Mouse (Mus musculus) hindbrain, embryonic 16.5 days (tissue): ENCODE measurements at regions not wholly inside any gene's neighbourhood (a gene's known extent, or its start where the extent isn't known, plus 50 kb on each side); places are given as distances from the start of the nearest gene placed in this dataset.

Source experiments
- ATAC-seq: fragments of 200-750 bp; cut with Nextera tagmentation; 2 replicates; pipeline ENCODE4 v1.8.0; 2017; ENCODE audit warnings: moderate TSS enrichment, moderate library complexity
- H3K27ac ChIP-seq: fragments of 300-500 bp; sonication (generic); 2 replicates; pipeline ENCODE4 v1.5.1; 2014; ENCODE audit warnings: low read depth, mild to moderate bottlenecking, control low read depth, low read length, moderate library complexity
- H3K27me3 ChIP-seq: fragments of 300-500 bp; sonication (generic); replicated peaks from 2 replicates; pipeline ENCODE4 v1.6.1; 2014; ENCODE audit warnings: low read length; ENCODE audit not compliant: control insufficient read depth, insufficient read depth
- H3K36me3 ChIP-seq: fragments of 300-500 bp; sonication (generic); 2 replicates; pipeline ENCODE4 v1.6.1; 2014; ENCODE audit warnings: mild to moderate bottlenecking, low read length, moderate library complexity, mixed read lengths; ENCODE audit not compliant: control insufficient read depth, insufficient read depth
- H3K4me1 ChIP-seq: fragments of 300-500 bp; sonication (generic); 2 replicates; pipeline ENCODE4 v1.6.1; 2014; ENCODE audit warnings: low read depth, low read length; ENCODE audit not compliant: control insufficient read depth, insufficient read depth
- H3K4me2 ChIP-seq: fragments of 300-500 bp; sonication (generic); 2 replicates; pipeline ENCODE4 v1.6.1; 2014; ENCODE audit warnings: mild to moderate bottlenecking, low read length, control low read depth, moderate library complexity
- H3K4me3 ChIP-seq: fragments of 300-500 bp; sonication (generic); 2 replicates; pipeline ENCODE4 v1.5.1; 2014; ENCODE audit warnings: mild to moderate bottlenecking, low read length, control low read depth, moderate library complexity
- H3K9ac ChIP-seq: fragments of 300-500 bp; sonication (generic); 2 replicates; pipeline ENCODE4 v1.6.1; 2014; ENCODE audit warnings: low read depth, mild to moderate bottlenecking, control low read depth, low read length, moderate library complexity
- H3K9me3 ChIP-seq: fragments of 300-500 bp; sonication (generic); 2 replicates; pipeline ENCODE4 v1.6.1; 2014; ENCODE audit warnings: mild to moderate bottlenecking, low read length, moderate library complexity; ENCODE audit not compliant: control insufficient read depth
- WGBS: fragments of 180-500 bp; shearing (Covaris S2); extraction: QIAGEN DNeasy Blood & Tissue Kit; methylation state at CpG from one replicate; pipeline ENCODE4 v1.1.7; 2014; 5-methylcytosine and 5-hydroxymethylcytosine counted together

GRCm38 (mm10) chr2:160451481-160452238 is 84.8 kb upstream of the Mafb start:
- H3K4me1 ChIP-seq = peaks cover 9% of the 10 kb centered on the region
- peak overlapping the region; percentile 35 for H3K4me3 ChIP-seq
- no peaks in the 10 kb centered on the region for H3K36me3 ChIP-seq
- H3K9ac ChIP-seq = peak overlapping the region; percentile 52
- peak; percentile 95 for ATAC-seq
- no peaks in the 10 kb centered on the region for H3K9me3 ChIP-seq
- no peaks in the 10 kb centered on the region; the same call in 1 of the 2 replicates for H3K27me3 ChIP-seq
- WGBS = 1% methylated on average over 19 of the region's 21 CpGs
- peak overlapping the region; percentile 74 for H3K4me2 ChIP-seq
- no peak overlapping the region; the same call in 1 of the 2 replicates for H3K27ac ChIP-seq

- Histone ChIP-seq H3K27me3 (no peaks in the 10 kb centered on the region; the same call in 1 of the 2 replicates), H3K9ac (peak overlapping the region; percentile 52; the same call in 1 of the 2 replicates)
These were observed 85.3 kb upstream of the Mafb start for GRCm38 (mm10) chr2:160452239-160452530.

GRCm38 (mm10) chr2:160452730-160453129 is 85.9 kb upstream of the Mafb start:
- 91% methylated on average over 6 of the region's 6 CpGs for WGBS
- Histone ChIP-seq H3K36me3 (no peaks in the 10 kb centered on the region), H3K9ac (no peak overlapping the region), H3K4me1 (peaks cover 9% of the 10 kb centered on the region), H3K27ac (no peak overlapping the region), H3K9me3 (no peaks in the 10 kb centered on the region), H3K27me3 (no peaks in the 10 kb centered on the region; the same call in none of the 2 replicates), H3K4me3 (no peak overlapping the region), H3K4me2 (no peak overlapping the region)
- no peak for ATAC-seq

More at GRCm38 (mm10) chr2:160452239-160452530, 85.3 kb upstream of the Mafb start:
- H3K4me3 ChIP-seq = peak overlapping the region; percentile 35; the same call in 1 of the 2 replicates
- peak overlapping the region; percentile 74 for H3K4me2 ChIP-seq
- H3K4me1 ChIP-seq = peaks cover 9% of the 10 kb centered on the region
- no peak for ATAC-seq
- 15% methylated on average over 6 of the region's 6 CpGs for WGBS
- H3K27ac ChIP-seq = no peak overlapping the region
- H3K36me3 ChIP-seq = no peaks in the 10 kb centered on the region
- H3K9me3 ChIP-seq = no peaks in the 10 kb centered on the region

GRCm38 (mm10) chr2:160455617-160456016 is 88.8 kb upstream of the Mafb start:
- Histone ChIP-seq H3K27me3 (no peaks in the 10 kb centered on the region; the same call in none of the 2 replicates), H3K27ac (no peak overlapping the region), H3K9me3 (no peaks in the 10 kb centered on the region), H3K36me3 (no peaks in the 10 kb centered on the region), H3K9ac (no peak overlapping the region), H3K4me3 (no peak overlapping the region), H3K4me1 (peaks cover 9% of the 10 kb centered on the region), H3K4me2 (no peak overlapping the region)
- ATAC-seq = no peak
- 71% methylated on average over 10 of the region's 10 CpGs for WGBS

GRCm38 (mm10) chr2:160456681-160457080 is 89.8 kb upstream of the Mafb start:
- no peak for ATAC-seq
- H3K4me1 ChIP-seq = peaks cover 8% of the 10 kb centered on the region
- H3K9ac ChIP-seq = no peak overlapping the region
- no peaks in the 10 kb centered on the region for H3K9me3 ChIP-seq
- no peak overlapping the region for H3K27ac ChIP-seq
- H3K4me2 ChIP-seq = no peak overlapping the region
- 85% methylated on average over 8 of the region's 8 CpGs for WGBS
- H3K4me3 ChIP-seq = no peak overlapping the region
- H3K27me3 ChIP-seq = no peaks in the 10 kb centered on the region; the same call in none of the 2 replicates
- no peaks in the 10 kb centered on the region for H3K36me3 ChIP-seq

GRCm38 (mm10) chr2:160471561-160471960 is 104.7 kb upstream of the Mafb start:
- Histone ChIP-seq H3K9ac (no peak overlapping the region), H3K4me1 (no peaks in the 10 kb centered on the region), H3K36me3 (no peaks in the 10 kb centered on the region), H3K4me3 (no peak overlapping the region), H3K4me2 (no peak overlapping the region), H3K27ac (no peak overlapping the region), H3K27me3 (no peaks in the 10 kb centered on the region), H3K9me3 (no peaks in the 10 kb centered on the region)
- 48% methylated on average over 4 of the region's 4 CpGs for WGBS
- ATAC-seq = no peak

- ATAC-seq = no peak
- H3K27me3 ChIP-seq = no peaks in the 10 kb centered on the region; the same call in none of the 2 replicates
- H3K4me1 ChIP-seq = no peaks in the 10 kb centered on the region
- H3K9me3 ChIP-seq = no peaks in the 10 kb centered on the region
- 68% methylated on average over 3 of the region's 3 CpGs for WGBS
- H3K36me3 ChIP-seq = no peaks in the 10 kb centered on the region
- no peak overlapping the region for H3K9ac ChIP-seq
- no peak overlapping the region for H3K27ac ChIP-seq
- H3K4me2 ChIP-seq = no peak overlapping the region
- no peak overlapping the region for H3K4me3 ChIP-seq
These were observed 109.3 kb upstream of the Mafb start for GRCm38 (mm10) chr2:160476181-160476580.

- WGBS = 63% methylated on average over 7 of the region's 7 CpGs
- H3K27ac ChIP-seq = no peak overlapping the region
- H3K4me3 ChIP-seq = no peak overlapping the region
- no peak overlapping the region for H3K9ac ChIP-seq
- H3K9me3 ChIP-seq = no peaks in the 10 kb centered on the region
- no peaks in the 10 kb centered on the region for H3K4me1 ChIP-seq
- no peak overlapping the region for H3K4me2 ChIP-seq
- no peaks in the 10 kb centered on the region for H3K36me3 ChIP-seq
- H3K27me3 ChIP-seq = no peaks in the 10 kb centered on the region; the same call in none of the 2 replicates
- no peak for ATAC-seq
These were observed 112.4 kb upstream of the Mafb start for GRCm38 (mm10) chr2:160479240-160479639.

GRCm38 (mm10) chr2:160485097-160485496 is 118.2 kb upstream of the Mafb start:
- no peaks in the 10 kb centered on the region for H3K9me3 ChIP-seq
- ATAC-seq = no peak
- no peak overlapping the region for H3K9ac ChIP-seq
- WGBS = 57% methylated on average over 5 of the region's 5 CpGs
- H3K4me2 ChIP-seq = no peak overlapping the region
- no peak overlapping the region for H3K27ac ChIP-seq
- no peaks in the 10 kb centered on the region for H3K36me3 ChIP-seq
- no peaks in the 10 kb centered on the region for H3K4me1 ChIP-seq
- no peak overlapping the region for H3K4me3 ChIP-seq
- peaks cover 4% of the 10 kb centered on the region; the same call in 1 of the 2 replicates for H3K27me3 ChIP-seq
